Mouse (Mus musculus): ENCODE results near the gene Gm43518.

DNA sequence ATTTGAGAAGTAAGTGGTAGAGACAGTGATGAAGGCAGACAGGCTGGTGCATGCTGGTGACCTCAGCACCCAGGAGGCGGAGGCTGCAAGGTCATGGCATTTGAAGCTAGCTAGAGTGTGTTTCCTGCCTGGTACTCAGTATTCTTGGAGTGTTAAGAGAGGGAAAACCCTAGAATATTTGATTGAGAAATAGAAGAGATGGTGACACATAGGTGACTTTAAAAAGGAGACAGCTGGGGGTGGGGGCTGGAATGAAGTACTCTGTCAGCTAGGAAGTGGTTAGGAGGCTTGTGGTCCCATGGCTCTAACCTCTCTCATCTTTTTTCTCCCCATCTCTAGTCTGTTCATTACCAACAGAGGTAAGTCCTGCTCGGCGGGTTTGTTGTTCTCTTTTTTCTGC lies 12.4 kb upstream of the Gm43518 start:
- TF ChIP-seq CTCF (IDR thresholded peaks at IDR 0.05; ENCODE audit: low read depth) (no peak), EP300 (IDR thresholded peaks at IDR 0.05; ENCODE audit: low read depth) (no peak)
